Mouse (Mus musculus): Measurements from ENCODE around the gene Olig2. TPM values are rescaled to one million over a fixed set of nuclear protein-coding genes. Genes with fewer than 3 reads are reported as not detected.

Gene Olig2
- polyA plus RNA-seq, 1 experiment from 2014 or later = not detected

- Histone ChIP-seq H3K4me2 (ENCODE audit: low read depth, low read length) (no peak overlapping the region), H3K9me3 (ENCODE audit: control insufficient read depth, low read length) (no peaks in the 10 kb centered on the region), H3K36me3 (ENCODE audit: control insufficient read depth, insufficient read depth, low read length) (no peaks in the 10 kb centered on the region), H3K27me3 (ENCODE audit: control insufficient read depth, insufficient read depth, low read depth, low read length) (peaks cover 47% of the 10 kb centered on the region), H3K4me3 (ENCODE audit: low read length) (no peak overlapping the region), H3K27ac (ENCODE audit: low read length) (no peak overlapping the region), H3K4me1 (replicated peaks; ENCODE audit: control insufficient read depth, insufficient read depth, low read length) (peaks cover 9% of the 10 kb centered on the region), H3K9ac (ENCODE audit: low read length) (no peak overlapping the region)
- 73% methylated on average over 6 of the region's 6 CpGs for WGBS
- ATAC-seq (ENCODE audit: low read depth) = no peak
These were observed 40.7 kb downstream of the Olig2 start for GRCm38 (mm10) chr16:91265972-91266371.

GRCm38 (mm10) chr16:91268724-91269452 lies 43.6 kb downstream of the Olig2 start:
- 4% methylated on average over 13 of the region's 13 CpGs for whole genome bisulfite sequencing
- peak overlapping the region; percentile 42 for H3K4me3 ChIP-seq (ENCODE audit: low read length)

GRCm38 (mm10) chr16:91269468-91270211 lies 44.4 kb downstream of the Olig2 start, which contains the start of gene Olig1:
TSS of gene Olig1 (plus strand) at chr16:91269772.
- under 1% methylated on average over 64 of the region's 64 CpGs for WGBS
- no peaks in the 10 kb centered on the region for H3K9me3 ChIP-seq (ENCODE audit: control insufficient read depth, low read length)
- no peaks in the 10 kb centered on the region for H3K36me3 ChIP-seq (ENCODE audit: control insufficient read depth, insufficient read depth, low read length)
- H3K27ac ChIP-seq (ENCODE audit: low read length) = no peak within 1 kb of the TSS
- H3K9ac ChIP-seq (ENCODE audit: low read length) = no peak within 1 kb of the TSS
- peaks cover 9% of the 10 kb centered on the region for H3K4me1 ChIP-seq (replicated peaks; ENCODE audit: control insufficient read depth, insufficient read depth, low read length)
- peaks cover 75% of the 10 kb centered on the region for H3K27me3 ChIP-seq (ENCODE audit: control insufficient read depth, insufficient read depth, low read depth, low read length)
- peak within 1 kb of the TSS; percentile 71 for H3K4me2 ChIP-seq (ENCODE audit: low read depth, low read length)
- peak within 1 kb of the TSS; percentile 42 for H3K4me3 ChIP-seq (ENCODE audit: low read length)
- ATAC-seq (ENCODE audit: low read depth) = peak; percentile 87

More at GRCm38 (mm10) chr16:91268724-91269452, 43.6 kb downstream of the Olig2 start:
- Histone ChIP-seq H3K9ac (ENCODE audit: low read length) (no peak overlapping the region), H3K4me1 (replicated peaks; ENCODE audit: control insufficient read depth, insufficient read depth, low read length) (peaks cover 9% of the 10 kb centered on the region), H3K9me3 (ENCODE audit: control insufficient read depth, low read length) (no peaks in the 10 kb centered on the region), H3K36me3 (ENCODE audit: control insufficient read depth, insufficient read depth, low read length) (no peaks in the 10 kb centered on the region), H3K27me3 (ENCODE audit: control insufficient read depth, insufficient read depth, low read depth, low read length) (peaks cover 75% of the 10 kb centered on the region), H3K4me2 (ENCODE audit: low read depth, low read length) (peak overlapping the region; percentile 71), H3K27ac (ENCODE audit: low read length) (no peak overlapping the region)
- ATAC-seq (ENCODE audit: low read depth) = no peak

- Histone ChIP-seq H3K4me2 (ENCODE audit: low read depth, low read length) (peak overlapping the region; percentile 71), H3K27me3 (ENCODE audit: control insufficient read depth, insufficient read depth, low read depth, low read length) (peaks cover 77% of the 10 kb centered on the region), H3K4me1 (replicated peaks; ENCODE audit: control insufficient read depth, insufficient read depth, low read length) (peaks cover 9% of the 10 kb centered on the region), H3K27ac (ENCODE audit: low read length) (no peak overlapping the region), H3K36me3 (ENCODE audit: control insufficient read depth, insufficient read depth, low read length) (no peaks in the 10 kb centered on the region), H3K4me3 (ENCODE audit: low read length) (peak overlapping the region; percentile 42), H3K9ac (ENCODE audit: low read length) (no peak overlapping the region), H3K9me3 (ENCODE audit: control insufficient read depth, low read length) (no peaks in the 10 kb centered on the region)
- no peak for ATAC-seq (ENCODE audit: low read depth)
- WGBS = under 1% methylated on average over 57 of the region's 63 CpGs
These were observed 45.1 kb downstream of the Olig2 start for GRCm38 (mm10) chr16:91270212-91270971.

GRCm38 (mm10) chr16:91270982-91271549 lies 45.8 kb downstream of the Olig2 start:
- H3K4me2 ChIP-seq (ENCODE audit: low read depth, low read length) = no peak overlapping the region
- H3K9me3 ChIP-seq (ENCODE audit: control insufficient read depth, low read length) = no peaks in the 10 kb centered on the region
- H3K27ac ChIP-seq (ENCODE audit: low read length) = no peak overlapping the region
- H3K27me3 ChIP-seq (ENCODE audit: control insufficient read depth, insufficient read depth, low read depth, low read length) = peaks cover 76% of the 10 kb centered on the region
- no peak for ATAC-seq (ENCODE audit: low read depth)
- no peak overlapping the region for H3K9ac ChIP-seq (ENCODE audit: low read length)
- H3K4me3 ChIP-seq (ENCODE audit: low read length) = peak overlapping the region; percentile 42
- 2% methylated on average over 29 of the region's 29 CpGs for WGBS
- H3K4me1 ChIP-seq (replicated peaks; ENCODE audit: control insufficient read depth, insufficient read depth, low read length) = peaks cover 9% of the 10 kb centered on the region
- H3K36me3 ChIP-seq (ENCODE audit: control insufficient read depth, insufficient read depth, low read length) = no peaks in the 10 kb centered on the region

GRCm38 (mm10) chr16:91271634-91272033 lies 46.4 kb downstream of the Olig2 start:
- 3% methylated on average over 20 of the region's 20 CpGs for WGBS
- H3K27ac ChIP-seq (ENCODE audit: low read length) = no peak overlapping the region
- no peaks in the 10 kb centered on the region for H3K9me3 ChIP-seq (ENCODE audit: control insufficient read depth, low read length)
- no peaks in the 10 kb centered on the region for H3K36me3 ChIP-seq (ENCODE audit: control insufficient read depth, insufficient read depth, low read length)
- H3K4me2 ChIP-seq (ENCODE audit: low read depth, low read length) = no peak overlapping the region
- H3K27me3 ChIP-seq (ENCODE audit: control insufficient read depth, insufficient read depth, low read depth, low read length) = peaks cover 73% of the 10 kb centered on the region
- no peak for ATAC-seq (ENCODE audit: low read depth)
- no peak overlapping the region for H3K4me3 ChIP-seq (ENCODE audit: low read length)
- H3K4me1 ChIP-seq (replicated peaks; ENCODE audit: control insufficient read depth, insufficient read depth, low read length) = peaks cover 9% of the 10 kb centered on the region
- H3K9ac ChIP-seq (ENCODE audit: low read length) = no peak overlapping the region

Other genes with a start within 250 kb of the Olig2 start
- 14.7 and 15.6 TPM in 2 replicates for gene Synj1, start 214.1 kb upstream of the Olig2 start, polyA plus RNA-seq (2015; fragmentation: Nextera tagmentation; extraction: Ambion mirVana)
- 43.1 and 45.8 TPM in 2 replicates for gene Paxbp1, start 180.9 kb upstream of the Olig2 start, polyA plus RNA-seq (2015; fragmentation: Nextera tagmentation; extraction: Ambion mirVana)
- gene 4932438H23Rik, start 130.3 kb upstream of the Olig2 start, polyA plus RNA-seq (2015; fragmentation: Nextera tagmentation; extraction: Ambion mirVana) = 0.13 and 0.19 TPM in 2 replicates
- 0.40 TPM in 1 of 2 replicates, not detected in the other for gene Olig1, start 44.3 kb downstream of the Olig2 start, polyA plus RNA-seq (2015; fragmentation: Nextera tagmentation; extraction: Ambion mirVana)
- 69.6 and 73.0 TPM in 2 replicates for gene Ifnar2, start 147.3 kb downstream of the Olig2 start, polyA plus RNA-seq (2015; fragmentation: Nextera tagmentation; extraction: Ambion mirVana)
- not detected in 2 replicates for gene Gm21970, start 166.3 kb downstream of the Olig2 start, polyA plus RNA-seq (2015; fragmentation: Nextera tagmentation; extraction: Ambion mirVana)
- 56.8 and 61.5 TPM in 2 replicates for gene Il10rb, start 180.7 kb downstream of the Olig2 start, polyA plus RNA-seq (2015; fragmentation: Nextera tagmentation; extraction: Ambion mirVana)